Mouse (Mus musculus) megakaryocyte progenitor cell, adult 5-6 weeks (primary cell): ENCODE measurements around the gene Pfn2. TPM values are rescaled to one million over a fixed set of nuclear protein-coding genes. Genes with fewer than 3 reads are reported as not detected.
"Not testable (repeated sequence)": the region's sequence is repeated elsewhere in the genome, so short reads cannot be mapped to it uniquely, and the experiment has no call there.

Experiments used
- ATAC-seq: replicated peaks from 2 replicates; pipeline ENCODE4 v1.8.0; 2016; ENCODE audit warnings: mild to moderate bottlenecking, moderate TSS enrichment, inconsistent platforms; ENCODE audit not compliant: poor library complexity
- total RNA-seq, 2 experiments: library from RNA; stranded (forward) in 1 of 2; stranded (reverse) in 1 of 2; fragments of 157-497, 149-512 nt in 1 of 2; fragments of 200-1000 nt in 1 of 2; gene quantifications; 2 replicates each; pipeline versions ENCODE4 v1.2.3 to v1.2.4; 2015 to 2017

Gene Pfn2
- 0.20 TPM in 1 of 2 replicates, not detected in the other for total RNA-seq (2015)
- 0.17 and 0.29 TPM in 2 replicates for total RNA-seq (2017)

DNA sequence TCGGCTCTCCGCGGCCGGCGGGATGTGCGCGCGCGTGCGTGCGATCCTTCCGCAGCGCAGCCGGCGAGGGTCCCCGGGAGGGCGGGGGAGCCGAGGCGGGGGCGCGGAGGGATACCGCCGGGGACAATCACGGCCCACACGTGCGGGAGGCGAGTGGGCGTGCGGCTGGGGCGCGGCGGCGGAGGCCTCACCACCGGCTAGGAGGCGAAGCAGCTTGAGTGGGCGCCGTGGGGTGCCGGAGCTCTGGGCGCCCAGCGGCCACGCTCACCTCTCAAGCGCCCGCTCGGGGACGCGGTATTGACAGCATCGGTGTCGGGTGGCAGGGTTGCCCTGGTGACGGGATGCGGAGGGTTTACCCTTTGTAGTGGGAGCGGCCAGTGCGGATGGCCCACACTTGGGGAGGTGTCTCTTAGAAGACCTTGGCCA is at the start of gene Pfn2:
Gene Pfn2, minus strand, starts transcription at position 320 of the 426 bp plus-strand sequence.
- peak; percentile 41 for ATAC-seq

DNA sequence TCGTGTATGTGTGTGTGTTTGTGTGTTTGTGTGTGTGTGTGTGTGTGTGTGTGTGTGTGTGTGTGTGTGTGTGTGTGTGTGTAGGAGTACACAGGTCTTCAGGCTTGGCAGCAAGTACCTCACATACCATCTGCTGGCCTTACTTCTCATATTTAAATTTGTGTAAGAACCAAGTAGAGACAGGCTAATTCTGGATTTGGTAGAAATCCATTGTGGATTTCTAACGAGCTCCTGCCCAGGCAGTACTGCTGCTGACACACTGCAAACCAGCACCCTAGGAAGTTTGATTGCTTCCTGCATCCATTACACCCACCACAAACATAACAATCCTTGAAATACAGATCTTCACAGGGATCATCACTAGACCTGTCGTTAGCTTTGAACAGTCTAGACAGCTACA is 35.1 kb upstream of the Pfn2 start:
- ATAC-seq: no peak

DNA sequence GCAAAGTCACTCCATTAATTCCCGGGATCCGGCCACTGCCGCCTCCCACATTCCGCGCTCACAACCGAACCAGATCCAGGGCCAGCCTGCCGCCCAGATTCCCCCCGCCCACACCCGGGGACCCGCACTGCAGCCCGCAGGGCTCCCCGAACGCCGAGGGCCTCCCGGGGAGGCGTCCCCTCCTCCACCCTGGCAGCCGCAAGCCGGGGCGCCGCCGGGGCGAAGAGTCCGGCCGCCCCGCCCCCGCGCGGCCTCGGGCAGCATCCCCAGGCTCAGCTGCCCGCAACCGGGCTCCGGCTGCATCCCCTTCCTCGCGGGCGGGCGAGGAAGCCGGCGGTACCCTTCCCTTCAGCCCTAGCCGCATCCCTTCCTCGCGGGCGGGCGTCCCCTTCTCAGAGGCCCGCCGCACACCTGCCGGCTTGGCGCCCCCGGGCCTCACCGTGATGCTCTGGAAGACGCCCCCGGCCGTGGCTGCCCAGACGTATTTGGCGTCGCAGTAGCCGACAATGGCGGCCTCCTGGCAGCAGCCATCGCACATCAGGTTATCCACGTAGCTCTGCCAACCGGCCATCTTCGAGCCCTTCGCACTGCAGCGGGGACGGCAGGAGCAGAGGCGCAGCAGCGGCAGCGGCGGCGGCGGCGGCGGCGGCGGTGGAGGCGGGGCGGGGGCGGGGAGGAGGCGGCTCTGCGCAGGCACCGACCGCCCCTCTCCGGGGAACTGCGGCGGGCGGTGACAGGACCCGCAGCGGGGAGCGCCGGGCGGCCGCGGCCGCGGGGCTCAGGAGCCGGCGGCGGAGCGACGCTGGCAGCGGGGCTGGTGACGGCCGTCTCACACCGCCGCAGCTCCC is 743 bp downstream of the Pfn2 start:
- peak; percentile 47 for ATAC-seq

DNA sequence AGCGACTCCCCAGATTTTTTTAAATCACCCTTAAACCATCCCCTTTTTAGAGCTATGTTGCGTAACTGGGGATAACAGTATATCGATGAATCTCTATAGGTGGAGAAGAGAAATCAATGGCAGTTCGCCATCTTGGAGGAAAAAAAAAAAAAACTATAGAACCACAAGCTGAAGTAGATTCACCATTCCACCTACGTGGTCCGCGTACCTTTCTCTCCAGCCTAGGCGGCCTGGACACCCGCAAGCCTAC is 1.3 kb downstream of the Pfn2 start:
- no peak for ATAC-seq

DNA sequence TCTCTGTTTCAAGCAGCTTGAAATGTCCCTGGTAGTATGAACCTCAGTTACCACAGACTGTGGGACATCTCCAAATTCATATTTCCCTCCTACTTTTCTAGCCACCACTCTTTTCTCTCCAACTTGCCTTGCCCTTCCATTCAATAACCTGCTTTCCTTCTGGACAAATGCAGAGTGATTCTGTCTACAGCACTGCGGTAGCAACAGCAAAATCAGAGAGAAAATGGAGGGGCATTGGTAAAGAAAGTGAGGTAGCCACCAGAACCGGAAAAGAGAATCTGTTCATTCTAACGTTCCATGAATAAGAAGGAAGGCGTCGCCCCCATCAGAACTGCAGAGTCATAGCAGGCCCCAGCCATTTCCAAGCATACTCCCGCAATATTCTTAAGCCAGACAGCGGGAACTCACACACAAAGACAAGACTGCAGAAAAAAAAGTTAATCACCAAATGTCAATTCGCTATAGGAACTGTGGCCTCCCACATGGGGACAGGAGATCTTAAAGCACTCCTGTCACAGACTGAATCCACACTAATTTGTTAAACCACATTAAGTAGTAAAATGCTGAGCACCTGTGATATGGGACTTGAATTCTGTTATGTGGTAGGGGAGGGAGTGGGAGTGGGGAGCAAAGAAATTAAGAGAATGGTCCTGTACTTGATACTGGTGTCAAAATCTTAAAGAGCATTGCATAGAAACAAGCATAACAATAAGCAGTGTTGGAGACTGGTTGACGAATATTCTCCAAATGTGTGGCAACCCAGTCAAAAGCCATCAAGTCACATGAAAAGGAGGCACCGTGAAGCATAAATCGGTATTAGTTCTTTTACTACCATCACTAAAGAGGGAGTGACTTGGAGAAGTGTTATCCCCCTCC is 1.9 kb downstream of the Pfn2 start:
- ATAC-seq: no peak

DNA sequence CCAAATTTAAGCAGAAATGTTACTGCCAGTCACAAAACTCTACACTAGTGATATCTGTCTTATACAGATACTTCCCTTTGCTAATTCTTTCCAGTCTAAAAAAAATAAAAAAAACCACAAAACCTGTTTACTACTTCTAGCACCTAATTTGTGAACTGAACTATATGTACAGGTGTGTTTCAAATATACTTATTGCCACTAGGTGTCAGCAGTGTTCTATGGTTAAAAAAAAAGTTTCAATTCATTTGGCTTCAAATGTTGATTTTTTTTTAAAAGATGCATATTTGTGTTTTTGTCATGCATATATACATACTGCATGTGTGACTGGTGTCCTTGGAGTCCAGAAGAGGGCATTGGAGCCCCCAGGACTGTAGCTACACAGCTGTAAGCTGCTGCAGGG is 4.1 kb downstream of the Pfn2 start:
- no peak; the same call in 1 of the 2 replicates for ATAC-seq

DNA sequence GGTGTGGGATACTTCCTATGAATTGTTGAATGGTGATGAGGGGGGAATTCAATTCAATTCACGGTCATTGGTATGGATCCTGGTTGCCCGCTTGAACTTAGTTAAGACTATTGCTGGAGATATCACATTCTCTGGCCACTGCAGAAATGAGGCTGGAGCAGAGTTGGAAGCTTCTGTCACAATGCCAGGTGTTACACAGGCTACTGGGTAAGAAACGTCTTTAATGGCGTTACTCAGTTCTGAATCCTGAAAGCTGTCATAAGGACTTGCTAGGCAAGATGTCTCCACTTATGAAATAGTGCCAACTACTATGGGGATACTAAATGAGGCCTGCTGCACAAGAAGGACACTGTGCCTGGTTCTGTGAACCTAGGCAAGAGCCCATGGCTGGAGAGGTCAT is 11.0 kb downstream of the Pfn2 start:
- ATAC-seq: no peak

DNA sequence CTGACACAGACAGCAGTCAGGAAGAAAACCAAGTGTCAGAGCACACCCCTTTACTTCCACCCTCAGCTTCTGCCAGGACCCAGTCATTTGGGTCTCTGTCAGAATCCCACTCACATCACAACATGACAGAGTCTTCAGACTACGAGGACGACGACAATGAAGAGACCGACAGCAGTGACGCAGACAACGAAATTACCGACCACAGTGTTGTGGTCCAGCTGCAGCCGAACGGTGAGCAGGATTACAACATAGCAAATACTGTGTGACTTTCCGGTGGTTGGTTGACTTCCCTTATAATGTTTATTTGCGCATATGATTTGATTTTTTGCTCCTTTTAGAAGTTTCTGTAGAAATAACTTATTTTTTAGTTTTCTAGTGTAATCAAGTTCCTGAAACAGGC is 14.3 kb downstream of the Pfn2 start:
- peak; percentile 71; the same call in 1 of the 2 replicates for ATAC-seq

DNA sequence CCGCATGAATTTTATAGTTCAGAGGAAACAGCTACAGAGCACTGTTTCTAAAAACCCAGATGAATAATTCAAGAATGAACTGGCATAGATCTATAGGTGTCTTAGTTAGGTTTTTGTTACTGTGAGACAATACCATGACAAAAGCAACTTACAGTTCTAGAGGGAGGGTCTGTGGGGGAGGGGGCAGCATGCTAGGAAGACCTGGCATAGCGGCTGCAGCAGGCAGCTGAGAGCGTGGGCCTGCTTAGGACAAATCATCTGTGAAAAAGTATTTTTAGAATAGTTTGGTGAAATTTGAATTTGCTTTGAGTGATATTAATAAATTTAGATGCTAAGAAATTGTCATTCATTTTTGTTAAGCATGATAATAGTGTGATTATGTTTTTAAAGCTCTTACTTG is 22.0 kb downstream of the Pfn2 start:
- no peak for ATAC-seq

DNA sequence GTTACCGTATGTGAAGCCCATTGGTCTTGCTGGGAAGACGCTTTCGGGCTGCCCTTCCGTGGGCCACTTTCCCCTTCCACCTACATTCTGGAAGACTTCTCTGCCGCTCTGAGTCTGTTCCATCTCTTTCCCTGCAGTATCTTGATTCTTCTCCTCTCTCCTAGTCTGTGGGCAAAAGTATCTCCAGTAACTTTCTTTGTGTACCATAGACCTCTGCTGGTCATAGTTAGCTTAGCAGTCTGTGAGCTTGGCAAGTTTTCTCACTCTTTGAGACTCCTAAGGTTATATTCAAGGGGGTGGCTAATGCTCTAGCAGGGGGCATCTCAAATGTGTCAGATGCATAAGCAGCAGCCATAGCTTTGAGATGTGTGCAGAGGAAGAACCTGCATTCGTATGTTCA is 32.4 kb downstream of the Pfn2 start:
- peak; percentile 63 for ATAC-seq

DNA sequence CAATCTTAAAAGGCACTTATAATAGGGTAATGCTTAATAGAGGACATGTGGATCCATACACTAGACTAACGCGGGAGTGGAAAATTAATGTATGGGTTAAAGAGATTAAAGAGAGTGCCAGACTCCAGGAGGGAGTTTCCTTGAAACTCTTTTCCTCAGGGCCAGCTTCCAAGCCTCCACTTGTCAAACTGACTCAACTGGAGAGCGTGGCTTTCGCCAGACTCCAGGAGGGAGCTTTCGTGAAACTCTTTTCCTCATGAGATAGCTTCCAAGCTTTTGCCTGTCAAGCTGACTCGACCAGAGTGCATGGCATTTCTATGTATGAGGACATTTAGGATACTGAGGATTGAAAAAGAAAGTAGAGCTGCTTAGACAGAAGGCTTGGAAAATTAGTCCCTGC is 52.8 kb downstream of the Pfn2 start:
- not testable (repeated sequence) for ATAC-seq

Other genes with a start within 250 kb of the Pfn2 start
- 38.8 and 48.0 TPM in 2 replicates for gene Commd2, start 196.4 kb downstream of the Pfn2 start, total RNA-seq (2015)
- 14.1 and 16.2 TPM in 2 replicates for gene Commd2, start 196.4 kb downstream of the Pfn2 start, total RNA-seq (2017)
- 0.10 TPM in 1 of 2 replicates, not detected in the other for gene Ankub1, start 155.3 kb downstream of the Pfn2 start, total RNA-seq (2015)
- not detected in 2 replicates for gene Ankub1, start 155.3 kb downstream of the Pfn2 start, total RNA-seq (2017)
- 56.9 and 60.7 TPM in 2 replicates for gene Rnf13, start 112.0 kb downstream of the Pfn2 start, total RNA-seq (2015)
- gene Rnf13, start 112.0 kb downstream of the Pfn2 start, total RNA-seq (2017): 44.1 and 50.4 TPM in 2 replicates